Mouse (Mus musculus): ENCODE data around the gene Aanat.
"Not testable (repeated sequence)": the region's sequence is repeated elsewhere in the genome, so short reads cannot be mapped to it uniquely, and the experiment has no call there.

The Aanat gene

GRCm38 (mm10) chr11:116630171-116630965 is 44.1 kb downstream of the Aanat start:
- DNase-seq, result no peak

GRCm38 (mm10) chr11:116632962-116633361 is 46.7 kb downstream of the Aanat start:
- no peak for DNase-seq

- not testable (repeated sequence) for DNase-seq
These were observed 50.4 kb downstream of the Aanat start for GRCm38 (mm10) chr11:116636607-116637006.

- no peak for DNase-seq
These were observed 54.9 kb downstream of the Aanat start for GRCm38 (mm10) chr11:116641168-116641567.

GRCm38 (mm10) chr11:116641731-116642130 is 55.5 kb downstream of the Aanat start:
- DNase-seq, result no peak

GRCm38 (mm10) chr11:116642681-116643578 is 56.7 kb downstream of the Aanat start:
- peak; percentile 77 to 85 for DNase-seq

- no peak for DNase-seq
These were observed 57.5 kb downstream of the Aanat start for GRCm38 (mm10) chr11:116643579-116644224.

- DNase-seq, result no peak
These were observed 58.2 kb downstream of the Aanat start for GRCm38 (mm10) chr11:116644225-116645112.

GRCm38 (mm10) chr11:116645446-116646110 is 59.3 kb downstream of the Aanat start:
- no peak for DNase-seq

- no peak for DNase-seq
These were observed 59.9 kb downstream of the Aanat start for GRCm38 (mm10) chr11:116646136-116646535.

- no peak for DNase-seq
These were observed 60.5 kb downstream of the Aanat start for GRCm38 (mm10) chr11:116646771-116647170.
